Mouse (Mus musculus): Measurements from ENCODE around the gene H2-M2.
"Not testable (repeated sequence)": the region's sequence is repeated elsewhere in the genome, so short reads cannot be mapped to it uniquely, and the experiment has no call there.

Gene H2-M2

GRCm38 (mm10) chr17:37483452-37483851 lies at the start of gene H2-M2:
Gene H2-M2, minus strand, starts transcription at chr17:37483552.
- ATAC-seq (ENCODE audit: insufficient number of reproducible peaks, low FRiP score, low TSS enrichment), result no peak

- ATAC-seq (ENCODE audit: insufficient number of reproducible peaks, low FRiP score, low TSS enrichment), result not testable (repeated sequence)
These were observed 42.1 kb upstream of the H2-M2 start for GRCm38 (mm10) chr17:37525427-37525826.

GRCm38 (mm10) chr17:37524612-37525011 lies 41.3 kb upstream of the H2-M2 start:
- ATAC-seq (ENCODE audit: insufficient number of reproducible peaks, low FRiP score, low TSS enrichment), result not testable (repeated sequence)

GRCm38 (mm10) chr17:37507730-37508129 lies 24.4 kb upstream of the H2-M2 start, which contains the start of gene Olfr111:
Gene Olfr111, plus strand, starts transcription at chr17:37508030.
- ATAC-seq (ENCODE audit: insufficient number of reproducible peaks, low FRiP score, low TSS enrichment), result no peak

- no peak for ATAC-seq (ENCODE audit: insufficient number of reproducible peaks, low FRiP score, low TSS enrichment)
These were observed 8.7 kb upstream of the H2-M2 start, which contains the start of gene Olfr110 for GRCm38 (mm10) chr17:37491930-37492518. Gene Olfr110, plus strand, starts transcription at chr17:37492468.

- no peak for ATAC-seq (ENCODE audit: insufficient number of reproducible peaks, low FRiP score, low TSS enrichment)
These were observed 24.7 kb downstream of the H2-M2 start, which contains the start of gene Olfr109 for GRCm38 (mm10) chr17:37458616-37459015. Gene Olfr109, plus strand, starts transcription at chr17:37458916.

GRCm38 (mm10) chr17:37445180-37445579 lies 38.2 kb downstream of the H2-M2 start, which contains the start of gene Olfr108:
Gene Olfr108, plus strand, starts transcription at chr17:37445480.
- ATAC-seq (ENCODE audit: insufficient number of reproducible peaks, low FRiP score, low TSS enrichment), result no peak
